Mouse (Mus musculus) cerebellum, adult 9-10 months (tissue): ENCODE data around the gene Tmem30c.
A peak's percentile ranks its signal among the peaks of the same experiment; 100 is the strongest.
"Not testable (repeated sequence)": the region's sequence is repeated elsewhere in the genome, so short reads cannot be mapped to it uniquely, and the experiment has no call there.

Experiments used
- DNase-seq: peaks from one replicate; pipeline ENCODE4 v3.0.0; 2022

Gene Tmem30c

DNA sequence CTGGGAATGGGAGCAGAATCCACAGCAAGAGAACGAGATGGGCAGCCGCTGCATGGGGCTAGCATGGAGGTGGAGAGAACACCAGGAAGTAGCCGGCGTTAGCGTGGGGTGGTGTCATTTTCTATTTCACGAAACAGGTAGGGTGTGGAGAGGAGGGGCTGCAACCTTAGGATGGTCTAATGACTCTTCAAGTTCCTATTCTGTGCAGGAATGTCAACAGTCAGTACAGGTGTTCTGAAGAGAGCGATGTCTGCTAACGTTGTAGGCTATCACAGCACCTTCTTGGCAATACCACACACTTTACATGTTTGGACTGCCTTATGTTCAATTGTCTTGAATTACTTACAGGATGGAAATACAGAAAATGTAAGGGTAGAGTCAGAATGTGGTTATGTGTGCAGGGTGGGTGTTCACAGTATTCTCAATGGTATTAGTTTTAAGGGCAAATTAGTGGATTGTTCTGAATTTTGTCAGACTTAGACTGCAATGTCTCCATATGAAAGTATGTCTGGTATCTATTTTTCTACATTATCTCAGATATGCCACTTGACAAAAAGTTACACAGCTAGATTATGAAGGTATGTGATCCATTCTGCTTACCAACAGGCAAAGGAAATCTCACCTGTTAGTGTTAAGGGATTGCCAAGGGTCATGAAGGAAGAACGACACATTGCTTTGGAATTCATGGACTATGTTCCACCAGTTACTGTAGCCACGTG is 2.7 kb upstream of the Tmem30c start:
- no peak for DNase-seq

- DNase-seq, result no peak
Measured at GRCm38 (mm10) chr16:57292296-57292695, 369 bp downstream of the Tmem30c start.

- no peak for DNase-seq
Measured at GRCm38 (mm10) chr16:57291696-57292095, 969 bp downstream of the Tmem30c start.

DNA sequence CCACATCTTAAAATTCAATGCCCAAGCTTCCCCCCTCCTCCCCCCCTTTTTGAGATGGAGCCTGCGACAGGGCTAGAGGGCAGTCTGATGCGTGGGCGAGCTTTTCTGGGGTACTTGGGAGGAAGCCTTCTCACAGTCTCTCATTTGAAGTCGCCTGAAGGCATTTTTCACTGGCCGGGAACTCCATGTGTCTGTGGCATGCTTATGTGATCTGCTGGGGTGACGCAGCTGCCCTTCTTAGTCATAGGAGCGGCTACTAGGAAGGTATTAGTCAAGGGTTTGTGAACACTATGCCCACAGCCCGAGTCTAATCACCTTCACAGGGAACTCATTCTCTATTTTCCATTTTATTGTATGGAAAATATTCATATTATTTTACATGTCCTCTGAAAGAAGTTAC is 11.2 kb downstream of the Tmem30c start:
- DNase-seq, result no peak

DNA sequence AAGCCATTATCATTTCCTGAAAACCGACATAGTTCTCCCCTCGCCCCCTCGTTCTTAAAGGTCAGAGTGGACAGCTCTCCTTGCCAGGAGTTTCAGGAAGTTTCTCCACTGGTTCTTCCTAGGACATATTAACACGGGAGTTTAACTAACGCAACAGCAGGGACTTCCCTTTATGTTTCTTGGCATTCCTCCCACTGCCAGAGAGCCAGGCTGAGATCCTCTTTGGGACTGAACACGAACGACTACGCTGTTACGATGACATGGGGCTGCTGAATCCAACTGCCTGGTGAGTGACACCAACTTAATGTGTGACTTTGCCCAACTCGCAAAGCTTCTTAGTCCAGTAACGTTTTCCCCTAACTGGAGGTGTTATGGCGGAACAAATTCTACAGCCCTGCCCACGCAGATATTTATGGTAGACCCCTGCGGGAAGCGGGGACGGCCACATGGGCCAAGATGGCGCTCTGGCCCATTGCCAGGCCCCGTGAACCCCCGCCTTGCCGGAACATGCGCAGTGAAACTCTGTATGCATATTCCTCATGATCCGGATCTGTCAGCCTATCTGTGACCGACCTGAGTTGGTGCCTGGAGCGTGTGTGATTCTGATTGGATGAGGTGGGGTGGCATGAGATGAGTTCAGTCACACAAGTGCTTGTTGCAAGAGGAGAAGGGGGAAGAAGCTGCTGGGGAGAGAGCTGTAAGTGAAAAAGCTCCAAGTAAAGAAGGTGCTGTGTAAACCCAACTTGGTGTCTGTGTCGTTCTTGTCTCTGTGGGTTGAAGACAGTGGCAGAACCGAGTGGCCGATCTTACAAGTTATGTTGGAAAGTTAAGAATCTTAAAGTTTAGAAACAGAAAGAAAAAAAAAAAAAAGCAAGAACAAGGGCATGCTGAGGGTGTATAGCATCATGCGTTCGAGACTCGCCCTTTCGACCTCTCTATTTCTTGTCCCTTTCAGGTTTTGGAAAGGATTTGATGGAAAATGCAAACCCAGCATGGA is 12.1 kb downstream of the Tmem30c start:
- DNase-seq, result peak; percentile 35

- DNase-seq, result no peak
Measured at GRCm38 (mm10) chr16:57278976-57279626, 13.6 kb downstream of the Tmem30c start.

GRCm38 (mm10) chr16:57269751-57270150 is 22.9 kb downstream of the Tmem30c start:
- DNase-seq, result no peak

- no peak for DNase-seq
Measured at GRCm38 (mm10) chr16:57268058-57268841, 24.4 kb downstream of the Tmem30c start.

DNA sequence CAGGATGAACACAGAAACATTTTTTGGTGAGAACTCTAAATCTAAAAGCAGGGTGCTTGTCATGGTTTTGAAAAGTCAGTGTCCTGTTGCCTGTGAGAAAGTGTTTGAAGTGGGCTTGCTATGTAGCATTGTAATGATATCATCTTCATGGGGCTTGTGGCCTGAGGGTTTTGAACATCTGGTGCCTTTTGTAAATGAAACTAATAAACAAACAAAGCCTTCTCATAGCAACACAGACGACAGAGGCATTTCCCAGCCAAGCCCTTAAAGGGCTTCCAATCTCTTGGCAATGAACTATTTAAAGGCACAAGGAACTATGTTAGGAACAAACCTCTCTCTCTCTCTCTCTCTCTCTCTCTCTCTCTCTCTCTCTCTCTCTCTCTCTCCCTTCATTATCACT is 25.6 kb downstream of the Tmem30c start:
- DNase-seq, result no peak

DNA sequence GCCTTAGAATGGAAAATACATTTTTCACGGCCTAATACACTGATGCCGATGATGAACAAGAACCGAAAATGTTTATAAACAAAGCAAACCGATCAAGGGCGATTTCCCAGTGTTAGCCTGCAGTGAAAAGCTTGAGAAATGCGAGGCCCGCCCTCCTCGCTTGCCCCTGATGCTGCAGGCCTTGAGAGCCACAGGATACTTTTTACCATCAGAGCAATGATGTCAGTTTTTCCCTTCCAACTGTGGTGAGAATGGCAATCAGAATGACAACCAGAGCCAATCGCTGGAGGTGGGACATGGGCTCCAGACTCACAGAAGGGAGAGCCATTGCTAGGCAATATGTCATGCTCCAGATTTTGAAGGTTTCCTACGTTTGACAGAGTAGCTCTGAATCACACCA is 32.5 kb downstream of the Tmem30c start:
- no peak for DNase-seq

DNA sequence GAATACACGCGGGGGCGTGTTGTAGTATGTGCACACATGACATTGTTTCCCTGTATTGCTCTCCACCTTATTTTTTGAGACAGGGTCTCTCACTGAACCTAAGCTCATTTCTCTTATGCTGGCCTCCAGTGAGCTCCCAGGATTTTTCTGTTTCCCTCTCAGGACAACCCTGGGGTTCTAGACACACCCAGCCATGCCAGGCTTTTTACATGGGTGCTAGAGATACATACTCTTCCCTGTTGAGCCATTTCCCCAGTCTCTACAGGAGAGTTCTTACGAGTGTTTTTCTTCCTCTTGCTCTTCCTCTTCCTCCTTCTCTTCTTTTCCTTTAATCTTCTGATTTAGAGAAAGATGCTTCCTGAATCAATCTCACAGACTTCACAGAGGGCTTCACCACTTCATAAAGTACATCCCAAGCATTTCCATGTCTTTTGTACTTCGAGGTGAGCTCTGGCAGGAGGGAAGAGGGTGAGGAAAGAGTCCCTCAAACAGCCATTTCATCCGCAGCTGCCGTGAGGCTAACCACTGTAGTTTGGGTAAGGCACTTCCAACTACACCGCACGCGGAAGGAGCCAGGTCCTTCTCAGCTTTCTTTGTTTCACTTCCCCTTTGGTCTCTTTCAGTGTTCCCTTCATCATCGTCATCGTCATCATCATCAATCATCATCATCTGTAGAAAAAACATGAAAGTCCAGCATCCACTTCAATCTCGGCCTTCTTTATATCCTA is 33.1 kb downstream of the Tmem30c start:
- DNase-seq, result no peak

- DNase-seq, result no peak
Measured at GRCm38 (mm10) chr16:57251589-57252421, 40.9 kb downstream of the Tmem30c start.

- no peak for DNase-seq
Measured at GRCm38 (mm10) chr16:57250991-57251390, 41.7 kb downstream of the Tmem30c start.

GRCm38 (mm10) chr16:57247464-57247863 is 45.2 kb downstream of the Tmem30c start:
- DNase-seq, result no peak

DNA sequence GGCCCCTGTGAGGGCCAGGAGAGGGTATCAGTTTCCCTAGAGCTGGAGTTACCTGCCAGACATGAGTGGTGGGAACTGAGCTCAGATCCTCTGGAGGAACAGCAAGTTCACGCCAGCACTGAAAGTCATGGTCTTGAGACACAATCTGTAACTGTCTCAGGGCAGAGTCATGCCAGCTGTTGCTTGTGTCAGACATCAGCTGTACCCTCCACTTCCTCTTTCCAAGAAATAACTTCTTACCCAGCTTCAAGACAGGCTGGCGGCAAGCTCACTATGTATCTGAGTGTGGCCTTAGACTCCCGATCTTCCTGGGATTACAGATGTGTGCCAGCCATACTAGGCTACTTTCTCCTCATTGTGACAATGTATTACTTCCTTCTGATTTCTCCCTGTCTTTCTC is 46.1 kb downstream of the Tmem30c start:
- no peak for DNase-seq

GRCm38 (mm10) chr16:57243858-57244248 is 48.8 kb downstream of the Tmem30c start:
- peak; percentile 62 for DNase-seq

- DNase-seq, result no peak
Measured at GRCm38 (mm10) chr16:57243205-57243857, 49.3 kb downstream of the Tmem30c start.

DNA sequence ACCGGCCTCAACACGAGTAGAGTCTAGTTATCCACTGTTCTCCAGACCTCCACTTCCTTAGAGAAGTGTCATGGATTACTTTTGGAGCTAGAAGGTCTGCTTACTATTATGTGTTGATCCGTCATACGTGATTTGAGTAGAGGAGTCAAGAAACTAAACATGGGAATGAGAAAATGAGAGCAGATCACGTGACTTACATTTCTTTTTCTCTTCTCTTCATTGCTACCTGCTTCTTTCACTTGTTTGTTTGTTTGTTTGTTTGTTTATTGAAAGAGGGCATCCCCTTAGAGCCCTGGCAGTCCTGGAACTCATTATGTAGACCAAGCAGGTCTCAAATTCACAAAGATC is 49.8 kb downstream of the Tmem30c start:
- DNase-seq, result no peak

DNA sequence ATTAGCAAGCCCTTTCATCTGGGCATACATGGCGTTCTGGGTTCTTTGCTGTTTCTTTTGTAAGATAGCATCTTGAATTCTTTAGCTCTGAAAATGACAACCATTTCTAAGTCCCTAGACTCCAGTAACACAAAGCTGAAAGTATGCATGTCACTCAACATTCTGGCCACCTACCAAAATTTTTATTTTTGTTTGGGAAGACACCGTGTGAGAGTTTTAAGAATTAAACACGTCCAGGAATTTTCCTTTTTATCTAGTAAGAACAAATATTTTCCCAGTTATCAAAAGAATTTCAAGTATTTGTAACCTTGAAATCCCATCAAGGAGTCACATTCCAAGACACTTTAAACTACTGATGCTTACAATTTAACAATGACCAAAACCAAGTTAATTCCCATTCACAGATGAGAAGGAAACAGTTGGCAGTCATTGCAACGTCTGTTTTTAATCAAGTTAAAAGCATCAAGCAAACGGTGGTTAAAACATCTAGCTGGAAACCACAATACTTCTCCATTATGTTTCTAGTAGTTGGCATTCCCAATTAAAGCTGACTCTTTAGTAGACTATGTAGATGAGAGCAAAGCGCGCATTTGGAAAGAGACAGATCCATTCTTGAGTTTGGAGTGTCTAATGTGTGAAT is 56.7 kb downstream of the Tmem30c start:
- DNase-seq, result no peak

DNA sequence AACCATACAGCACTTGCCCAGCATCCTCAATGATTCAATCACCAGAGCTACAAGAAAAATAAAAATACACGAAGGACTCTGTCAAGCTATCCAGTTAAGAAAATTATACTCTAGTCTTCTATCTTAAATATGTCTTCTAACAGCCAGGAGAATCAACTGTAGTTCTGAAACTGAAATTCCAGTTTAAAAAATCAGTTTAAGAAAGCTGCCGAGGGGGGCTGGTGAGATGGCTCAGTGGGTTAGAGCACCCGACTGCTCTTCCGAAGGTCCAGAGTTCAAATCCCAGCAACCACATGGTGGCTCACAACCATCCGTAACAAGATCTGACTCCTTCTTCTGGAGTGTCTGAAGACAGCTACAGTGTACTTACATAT is 60.7 kb downstream of the Tmem30c start:
- DNase-seq, result not testable (repeated sequence)
